Mouse (Mus musculus) limb, embryonic 14.5 days (tissue): ENCODE measurements around the gene Rasgrp1. TPM values are rescaled to one million over a fixed set of nuclear protein-coding genes. Genes with fewer than 3 reads are reported as not detected.

Experiments used
- ATAC-seq: fragments of 200-750 bp; cut with Nextera tagmentation; 2 replicates; pipeline ENCODE4 v1.8.0; 2017; ENCODE audit warnings: low read depth, moderate number of reproducible peaks, moderate TSS enrichment; ENCODE audit not compliant: low FRiP score
- DNase-seq: peaks from one replicate; pipeline ENCODE4 v3.0.0-alpha.2; 2015; ENCODE audit warnings: low spot score
- H3K27ac ChIP-seq: fragments of 300-500 bp; sonication (generic); replicated peaks from 2 replicates; pipeline ENCODE4 v1.5.1; 2014; ENCODE audit warnings: low read depth, mild to moderate bottlenecking, low read length, moderate library complexity, mixed read lengths
- H3K27me3 ChIP-seq: fragments of 300-500 bp; sonication (generic); 2 replicates; pipeline ENCODE4 v1.6.1; 2014; ENCODE audit warnings: low read length, mixed read lengths; ENCODE audit not compliant: control insufficient read depth, insufficient read depth
- H3K36me3 ChIP-seq: fragments of 300-500 bp; sonication (generic); 2 replicates; pipeline ENCODE4 v1.6.1; 2014; ENCODE audit warnings: mild to moderate bottlenecking, low read length, moderate library complexity, mixed read lengths; ENCODE audit not compliant: control insufficient read depth, insufficient read depth
- H3K4me1 ChIP-seq: fragments of 300-500 bp; sonication (generic); 2 replicates; pipeline ENCODE4 v1.6.1; 2014; ENCODE audit warnings: antibody characterized with exemption, low read length, mixed read lengths; ENCODE audit not compliant: control insufficient read depth, insufficient read depth
- H3K4me2 ChIP-seq: fragments of 300-500 bp; sonication (generic); replicated peaks from 2 replicates; pipeline ENCODE4 v1.6.1; 2014; ENCODE audit warnings: low read depth, mild to moderate bottlenecking, low read length, moderate library complexity; ENCODE audit not compliant: severe bottlenecking
- H3K4me3 ChIP-seq: fragments of 300-500 bp; sonication (generic); replicated peaks from 2 replicates; pipeline ENCODE4 v1.5.1; 2014; ENCODE audit warnings: low read length
- H3K9ac ChIP-seq: fragments of 300-500 bp; sonication (generic); 2 replicates; pipeline ENCODE4 v1.6.1; 2014; ENCODE audit warnings: mild to moderate bottlenecking, low read depth, low read length, moderate library complexity; ENCODE audit not compliant: severe bottlenecking
- H3K9me3 ChIP-seq: fragments of 300-500 bp; sonication (generic); 2 replicates; pipeline ENCODE4 v1.6.1; 2016; ENCODE audit warnings: low read length; ENCODE audit not compliant: control insufficient read depth
- POLR2A ChIP-seq: fragments of 200-500 bp; IDR thresholded peaks from 2 replicates; pipeline ENCODE4 v1.8.0; 2012; ENCODE audit warnings: inconsistent platforms, mild to moderate bottlenecking, moderate library complexity, borderline replicate concordance; ENCODE audit not compliant: insufficient read depth, insufficient read length; ENCODE audit errors: extremely low read depth
- WGBS: fragments of 180-500 bp; shearing (Covaris S2); extraction: QIAGEN DNeasy Blood & Tissue Kit; methylation state at CpG from one replicate; pipeline ENCODE4 v1.1.7; 2014; 5-methylcytosine and 5-hydroxymethylcytosine counted together
- polyA plus RNA-seq, 2 experiments: library from polyadenylated mRNA; depleted of rRNA in 1 of 2; stranded (reverse) in 1 of 2; unstranded in 1 of 2; fragments of >200 nt; fragmentation: Nextera tagmentation in 1 of 2; extraction: Ambion mirVana in 1 of 2; gene quantifications; 2 replicates each; pipeline versions ENCODE4 v1.2.1 to v1.2.3; 2012 to 2014

Rasgrp1 gene
- polyA plus RNA-seq, 2 experiments, result 0.45 to 0.52 TPM

- DNase-seq, result no peak
- Histone ChIP-seq H3K9ac (no peak overlapping the region), H3K9me3 (no peaks in the 10 kb centered on the region), H3K4me3 (no peak overlapping the region), H3K4me1 (no peaks in the 10 kb centered on the region), H3K27ac (no peak overlapping the region), H3K36me3 (no peaks in the 10 kb centered on the region), H3K27me3 (no peaks in the 10 kb centered on the region), H3K4me2 (no peak overlapping the region)
- TF ChIP-seq POLR2A, result no peak
- no peak for ATAC-seq
- WGBS, result 77% methylated on average over 5 of the region's 5 CpGs
These were observed 37.9 kb downstream of the Rasgrp1 start for GRCm38 (mm10) chr2:117304941-117305340.

GRCm38 (mm10) chr2:117303391-117304350 is 39.1 kb downstream of the Rasgrp1 start:
- no peaks in the 10 kb centered on the region for H3K36me3 ChIP-seq
- DNase-seq (no peak), ATAC-seq (no peak)
- H3K9me3 ChIP-seq, result no peaks in the 10 kb centered on the region
- 81% methylated on average over 12 of the region's 12 CpGs for WGBS
- no peak overlapping the region for H3K4me3 ChIP-seq
- no peaks in the 10 kb centered on the region for H3K27me3 ChIP-seq
- no peak overlapping the region for H3K9ac ChIP-seq
- no peak overlapping the region for H3K27ac ChIP-seq
- no peak for TF ChIP-seq POLR2A
- no peak overlapping the region for H3K4me2 ChIP-seq
- no peaks in the 10 kb centered on the region for H3K4me1 ChIP-seq

- H3K27ac ChIP-seq, result no peak overlapping the region
These were observed 43.0 kb downstream of the Rasgrp1 start for GRCm38 (mm10) chr2:117299596-117300448.

GRCm38 (mm10) chr2:117288291-117288690 is 54.5 kb downstream of the Rasgrp1 start:
- Histone ChIP-seq H3K9ac (no peak overlapping the region), H3K4me2 (no peak overlapping the region), H3K27ac (no peak overlapping the region), H3K27me3 (no peaks in the 10 kb centered on the region), H3K4me3 (no peak overlapping the region), H3K4me1 (no peaks in the 10 kb centered on the region), H3K9me3 (no peaks in the 10 kb centered on the region), H3K36me3 (no peaks in the 10 kb centered on the region)
- DNase-seq, result no peak
- TF ChIP-seq POLR2A, result no peak
- no peak for ATAC-seq
- 92% methylated on average over 7 of the region's 7 CpGs for WGBS

More at GRCm38 (mm10) chr2:117299596-117300448, 43.0 kb downstream of the Rasgrp1 start:
- no peak overlapping the region for H3K4me2 ChIP-seq
- H3K36me3 ChIP-seq, result no peaks in the 10 kb centered on the region
- no peak for TF ChIP-seq POLR2A
- DNase-seq (no peak), ATAC-seq (no peak)
- 82% methylated on average over 16 of the region's 16 CpGs for WGBS
- H3K27me3 ChIP-seq, result no peaks in the 10 kb centered on the region
- no peaks in the 10 kb centered on the region for H3K4me1 ChIP-seq
- no peaks in the 10 kb centered on the region for H3K9me3 ChIP-seq
- H3K9ac ChIP-seq, result no peak overlapping the region
- H3K4me3 ChIP-seq, result no peak overlapping the region

- no peak for TF ChIP-seq POLR2A
- WGBS, result 67% methylated on average over 11 of the region's 11 CpGs
- Histone ChIP-seq H3K9me3 (no peaks in the 10 kb centered on the region), H3K27me3 (no peaks in the 10 kb centered on the region), H3K27ac (no peak overlapping the region), H3K4me1 (no peaks in the 10 kb centered on the region), H3K9ac (no peak overlapping the region), H3K4me3 (no peak overlapping the region), H3K4me2 (no peak overlapping the region), H3K36me3 (peaks cover 55% of the 10 kb centered on the region)
- ATAC-seq (no peak; the same call in 1 of the 2 replicates), DNase-seq (peak; percentile 47)
These were observed 78.9 kb downstream of the Rasgrp1 start for GRCm38 (mm10) chr2:117263786-117264408.
